Mouse (Mus musculus) MEL (cell line): ENCODE data around the gene Gm1123. TPM values are rescaled to one million over a fixed set of nuclear protein-coding genes. Genes with fewer than 3 reads are reported as not detected.

Experiments used
- DNase-seq: peaks from one replicate; pipeline ENCODE4 v3.0.0; 2011; ENCODE audit warnings: low read depth, low spot score
- H3K27ac ChIP-seq: 2 replicates; pipeline ENCODE4 v1.5.1; 2012; ENCODE audit warnings: low read depth, mild to moderate bottlenecking, control low read depth, low read length, moderate library complexity; ENCODE audit not compliant: control insufficient read depth
- H3K27me3 ChIP-seq, 2 experiments: fragments of 150-350 bp in 1 of 2; sonication (generic) in 1 of 2; 2 replicates each; pipeline ENCODE4 v1.6.1; 2012; ENCODE audit warnings: low read length in 2 of 2, mild to moderate bottlenecking in 2 of 2, improper control_type of control experiment in 1 of 2, moderate library complexity in 1 of 2; ENCODE audit not compliant: insufficient read depth in 2 of 2, control insufficient read depth in 1 of 2
- H3K36me3 ChIP-seq, 2 experiments: 2 replicates each; pipeline ENCODE4 v1.6.1; 2012 to 2014; ENCODE audit warnings: low read length in 2 of 2, improper control_type of control experiment in 1 of 2, inconsistent platforms in 1 of 2, mild to moderate bottlenecking in 1 of 2; ENCODE audit not compliant: insufficient read depth in 2 of 2, control insufficient read depth in 1 of 2
- H3K4me1 ChIP-seq, 2 experiments: fragments of 150-350 bp in 1 of 2; sonication (generic) in 1 of 2; 2 replicates each; pipeline ENCODE4 v1.6.1; 2012; ENCODE audit warnings: low read length in 2 of 2, improper control_type of control experiment in 1 of 2, mild to moderate bottlenecking in 1 of 2; ENCODE audit not compliant: insufficient read depth in 2 of 2, control insufficient read depth in 1 of 2
- H3K4me3 ChIP-seq, 2 experiments: fragments of 150-350 bp in 1 of 2; sonication (generic) in 1 of 2; 2 replicates each; pipeline ENCODE4 v1.5.1; 2012; ENCODE audit warnings: low read depth in 2 of 2, low read length in 2 of 2, mild to moderate bottlenecking in 2 of 2, moderate library complexity in 2 of 2, control low read depth in 1 of 2, improper control_type of control experiment in 1 of 2; ENCODE audit not compliant: control insufficient read depth in 1 of 2, insufficient read depth in 1 of 2
- H3K79me2 ChIP-seq: 2 replicates; pipeline ENCODE4 v1.6.1; 2012; ENCODE audit warnings: mild to moderate bottlenecking, low read length, moderate library complexity; ENCODE audit not compliant: control insufficient read depth, poor library complexity, insufficient read depth
- H3K9ac ChIP-seq: 2 replicates; pipeline ENCODE4 v1.6.1; 2012; ENCODE audit warnings: low read depth, mild to moderate bottlenecking, control low read depth, low read length, moderate library complexity; ENCODE audit not compliant: control insufficient read depth, poor library complexity, severe bottlenecking
- H3K9me3 ChIP-seq: fragments of 150-350 bp; sonication (generic); replicated peaks from 2 replicates; pipeline ENCODE4 v1.6.1; 2012; ENCODE audit warnings: mild to moderate bottlenecking, low read length, improper control_type of control experiment, moderate library complexity; ENCODE audit not compliant: insufficient read depth
- BHLHE40 ChIP-seq: IDR thresholded peaks from 2 replicates; pipeline ENCODE4 v1.6.1; 2012; ENCODE audit warnings: low read depth, mild to moderate bottlenecking, inconsistent platforms, low read length, improper control_type of control experiment, borderline replicate concordance
- CHD1 ChIP-seq: IDR thresholded peaks from 2 replicates; pipeline ENCODE4 v1.6.1; 2012; ENCODE audit warnings: low read depth, mild to moderate bottlenecking, inconsistent platforms, low read length, improper control_type of control experiment
- CHD2 ChIP-seq: IDR thresholded peaks from 2 replicates; pipeline ENCODE4 v1.6.1; 2011; ENCODE audit warnings: low read length, improper control_type of control experiment
- CTCF ChIP-seq, 3 experiments: IDR thresholded peaks in 2 of 3; conservative IDR thresholded peaks in 1 of 3; 2 replicates each; pipeline ENCODE4 v1.5.1; 2011 to 2012; ENCODE audit warnings: low read length in 3 of 3, low read depth in 2 of 3, mild to moderate bottlenecking in 2 of 3, improper control_type of control experiment in 1 of 3, inconsistent platforms in 1 of 3, mixed read lengths in 1 of 3, moderate library complexity in 1 of 3; ENCODE audit not compliant: control insufficient read depth in 1 of 3, insufficient read depth in 1 of 3, poor library complexity in 1 of 3, severe bottlenecking in 1 of 3
- ELF1 ChIP-seq: IDR thresholded peaks from 2 replicates; pipeline ENCODE4 v1.6.1; 2014; ENCODE audit warnings: low read depth, mild to moderate bottlenecking, inconsistent platforms, low read length, improper control_type of control experiment, moderate library complexity
- GABPA ChIP-seq: IDR thresholded peaks from 2 replicates; pipeline ENCODE4 v1.6.1; 2012; ENCODE audit warnings: low read depth, mild to moderate bottlenecking, inconsistent platforms, low read length, improper control_type of control experiment, moderate library complexity
- GATA1 ChIP-seq: IDR thresholded peaks from 2 replicates; pipeline ENCODE4 v1.6.1; 2011; ENCODE audit warnings: low read depth, low read length, improper control_type of control experiment
- HCFC1 ChIP-seq: IDR thresholded peaks from 2 replicates; pipeline ENCODE4 v1.6.1; 2012; ENCODE audit warnings: low read depth, mild to moderate bottlenecking, inconsistent platforms, low read length, improper control_type of control experiment, moderate library complexity
- JUND ChIP-seq: IDR thresholded peaks from 2 replicates; pipeline ENCODE4 v1.6.1; 2011; ENCODE audit warnings: low read depth, mild to moderate bottlenecking, improper control_type of control experiment, low read length
- MAFK ChIP-seq: IDR thresholded peaks from 2 replicates; pipeline ENCODE4 v1.6.1; 2011; ENCODE audit warnings: low read depth, mild to moderate bottlenecking, low read length, improper control_type of control experiment, borderline replicate concordance
- MYB ChIP-seq: IDR thresholded peaks from 2 replicates; pipeline ENCODE4 v1.6.1; 2011; ENCODE audit warnings: mild to moderate bottlenecking, low read depth, low read length, improper control_type of control experiment
- MYC ChIP-seq: IDR thresholded peaks from 2 replicates; pipeline ENCODE4 v1.6.1; 2011; ENCODE audit warnings: low read depth, mild to moderate bottlenecking, low read length, improper control_type of control experiment, moderate library complexity
- NRF1 ChIP-seq: IDR thresholded peaks from 2 replicates; pipeline ENCODE4 v1.6.1; 2014; ENCODE audit warnings: low read depth, mild to moderate bottlenecking, inconsistent platforms, low read length, improper control_type of control experiment, moderate library complexity; ENCODE audit not compliant: poor library complexity, insufficient read depth, severe bottlenecking
- RAD21 ChIP-seq: IDR thresholded peaks from 2 replicates; pipeline ENCODE4 v1.6.1; 2011; ENCODE audit warnings: mild to moderate bottlenecking, low read depth, low read length, improper control_type of control experiment
- SMC3 ChIP-seq: IDR thresholded peaks from 2 replicates; pipeline ENCODE4 v1.6.1; 2011; ENCODE audit warnings: low read depth, low read length, improper control_type of control experiment
- TBP ChIP-seq: IDR thresholded peaks from 2 replicates; pipeline ENCODE4 v1.8.0; 2011; ENCODE audit warnings: low read depth, low read length, improper control_type of control experiment
- USF1 ChIP-seq: IDR thresholded peaks from 2 replicates; pipeline ENCODE4 v1.6.1; 2014; ENCODE audit warnings: low read depth, mild to moderate bottlenecking, inconsistent platforms, low read length, improper control_type of control experiment, moderate library complexity
- ZKSCAN1 ChIP-seq: IDR thresholded peaks from 2 replicates; pipeline ENCODE4 v1.6.1; 2012; ENCODE audit warnings: low read depth, mild to moderate bottlenecking, inconsistent platforms, low read length, improper control_type of control experiment, moderate library complexity
- polyA plus RNA-seq, 2 experiments: library from polyadenylated mRNA; stranded (reverse) in 1 of 2; unstranded in 1 of 2; fragments of >175 nt in 1 of 2; fragments of >200 nt in 1 of 2; gene quantifications; 2 replicates each; pipeline versions ENCODE4 v1.2.1 to v1.2.4; 2012; ENCODE audit warnings: low replicate concordance in 2 of 2, low read depth in 1 of 2; ENCODE audit not compliant: insufficient read length in 2 of 2, insufficient read depth in 1 of 2, missing spikeins in 1 of 2
- total RNA-seq: library from RNA; depleted of rRNA; stranded (reverse); fragments of 300-350 nt; gene quantifications from 2 replicates; pipeline ENCODE4 v1.2.3, GENCODE M21; 2012

The Gm1123 gene
- total and polyA plus RNA-seq, 3 experiments: not detected

DNA sequence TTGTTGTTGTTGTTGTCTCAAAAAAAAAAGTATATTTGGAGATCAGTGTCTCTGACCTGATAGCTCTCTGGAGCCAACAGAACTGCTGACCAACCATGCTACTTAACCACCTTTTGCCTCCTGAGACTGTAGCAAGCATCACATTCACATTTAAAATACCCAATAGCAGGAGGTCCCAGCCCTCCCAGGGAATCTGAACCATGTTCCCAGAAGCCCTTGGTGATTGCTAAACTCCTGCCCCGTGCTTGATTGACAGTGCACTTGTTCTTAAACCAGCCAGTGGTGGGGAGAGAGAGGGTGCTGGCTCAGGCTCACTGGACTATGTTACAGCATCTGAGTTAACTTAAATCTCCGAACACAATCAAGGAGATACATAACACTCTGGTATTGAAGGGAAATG is 60.6 kb downstream of the Gm1123 start:
- Histone ChIP-seq H3K9ac (no peak overlapping the region), H3K4me1 (no peaks in the 10 kb centered on the region), H3K36me3 (no peaks in the 10 kb centered on the region), H3K27me3 (peaks cover 0 to 4% of the 10 kb centered on the region in 2 experiments; a peak in 2 of 4 replicates), H3K79me2 (no peaks in the 10 kb centered on the region), H3K4me3 (no peak overlapping the region), H3K9me3 (no peaks in the 10 kb centered on the region), H3K27ac (no peak overlapping the region)
- TF ChIP-seq MAFK: no peak
- TF ChIP-seq GABPA: no peak
- TF ChIP-seq NRF1: no peak
- TF ChIP-seq ZKSCAN1: no peak
- no peak for TF ChIP-seq HCFC1
- no peak for DNase-seq

DNA sequence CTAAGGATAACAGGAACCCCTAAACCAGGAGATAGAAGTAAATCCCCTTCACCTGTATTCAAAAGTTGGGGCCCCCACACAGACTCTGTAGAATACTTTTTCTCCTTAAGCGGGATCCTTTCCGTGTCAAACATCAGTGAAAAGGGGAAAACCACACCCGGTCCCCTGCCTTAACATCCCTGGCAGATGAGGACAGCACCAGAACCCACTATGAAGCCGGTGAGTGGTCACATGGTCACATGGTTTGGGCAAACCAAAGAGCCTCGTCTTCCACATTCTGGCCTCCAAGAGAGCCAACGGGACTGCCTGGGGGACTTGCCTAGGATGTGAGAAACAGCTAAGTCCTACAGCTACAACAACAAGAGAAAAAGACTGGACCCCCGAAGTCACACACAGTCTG is 62.0 kb downstream of the Gm1123 start:
- Histone ChIP-seq H3K9me3 (no peaks in the 10 kb centered on the region), H3K27me3 (peaks cover 0 to 4% of the 10 kb centered on the region in 2 experiments; a peak in 2 of 4 replicates), H3K79me2 (no peaks in the 10 kb centered on the region), H3K36me3 (no peaks in the 10 kb centered on the region), H3K9ac (no peak overlapping the region), H3K4me3 (no peak overlapping the region), H3K27ac (no peak overlapping the region), H3K4me1 (no peaks in the 10 kb centered on the region)
- no peak for DNase-seq
- no peak for TF ChIP-seq RAD21
- TF ChIP-seq CHD2: no peak

DNA sequence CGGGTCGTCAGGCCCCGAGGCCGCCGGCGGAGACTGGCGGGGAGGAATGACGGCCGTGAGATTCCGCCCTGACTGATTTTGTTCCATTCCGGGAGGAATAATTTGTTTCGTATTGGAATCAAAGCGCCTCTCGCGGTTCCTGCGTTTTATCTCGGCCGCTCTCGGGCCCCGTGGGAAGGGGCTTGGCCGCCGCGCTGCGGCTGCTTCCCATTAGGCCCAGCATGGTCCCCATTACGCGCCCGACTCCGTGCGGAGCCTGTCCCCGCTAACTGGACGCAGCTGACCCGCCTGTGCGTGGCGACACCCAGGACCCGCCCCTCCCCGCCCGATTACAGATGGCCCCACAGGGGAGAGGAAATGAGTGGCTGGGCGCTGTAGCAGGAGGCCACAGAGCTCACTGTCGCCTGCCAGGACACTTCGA is 62.4 kb downstream of the Gm1123 start:
- DNase-seq: no peak
- TF ChIP-seq HCFC1: no peak
- TF ChIP-seq CTCF (IDR thresholded peaks at IDR 0.05 in 2 of 3, conservative IDR thresholded peaks at IDR 0.05 in 1 of 3; ENCODE audit: control insufficient read depth in 1 of 3, insufficient read depth in 1 of 3, low read depth in 2 of 3, low read length in 3 of 3, poor library complexity in 1 of 3, severe bottlenecking in 1 of 3): no peak
- TF ChIP-seq CHD2: no peak
- no peak for TF ChIP-seq ELF1
- TF ChIP-seq MYC: no peak
- no peak for TF ChIP-seq SMC3
- no peak for TF ChIP-seq CHD1
- TF ChIP-seq BHLHE40: no peak
- no peak for TF ChIP-seq TBP
- TF ChIP-seq USF1: no peak
- no peak for TF ChIP-seq MYB
- TF ChIP-seq JUND: no peak
- no peak for TF ChIP-seq GATA1
- Histone ChIP-seq H3K79me2 (no peaks in the 10 kb centered on the region), H3K36me3 (no peaks in the 10 kb centered on the region), H3K27ac (no peak overlapping the region), H3K4me1 (no peaks in the 10 kb centered on the region), H3K9me3 (no peaks in the 10 kb centered on the region), H3K4me3 (no peak overlapping the region), H3K27me3 (peaks cover 0 to 4% of the 10 kb centered on the region in 2 experiments; a peak in 2 of 4 replicates), H3K9ac (no peak overlapping the region)
